Mouse (Mus musculus): ENCODE data around the gene Stam. TPM values are rescaled to one million over a fixed set of nuclear protein-coding genes. Genes with fewer than 3 reads are reported as not detected.

The Stam gene
- total RNA-seq, 4 experiments from 2014 or later = 17.7 to 21.8 (median 19.9) TPM

DNA sequence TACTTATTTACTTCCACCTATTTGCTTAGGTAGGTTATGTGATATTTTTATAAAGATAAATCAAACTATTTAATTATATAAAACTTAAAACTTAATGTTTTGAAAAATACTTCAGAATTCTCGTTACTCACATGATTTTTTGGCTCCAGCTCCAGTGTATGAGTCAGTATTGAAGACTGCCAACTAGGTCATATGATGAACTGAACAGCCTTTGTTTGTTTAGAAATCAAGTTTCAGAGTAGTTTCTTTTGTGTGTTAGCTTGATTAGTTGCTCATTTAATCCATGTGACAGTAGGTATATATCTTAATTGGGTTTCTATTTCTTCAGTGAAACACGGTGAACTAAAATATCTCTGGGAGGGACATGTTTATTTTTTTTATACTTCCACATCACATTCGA is 33.8 kb downstream of the Stam start:
- DNase-seq (ENCODE audit: low spot score in 2 of 2) = no peak

DNA sequence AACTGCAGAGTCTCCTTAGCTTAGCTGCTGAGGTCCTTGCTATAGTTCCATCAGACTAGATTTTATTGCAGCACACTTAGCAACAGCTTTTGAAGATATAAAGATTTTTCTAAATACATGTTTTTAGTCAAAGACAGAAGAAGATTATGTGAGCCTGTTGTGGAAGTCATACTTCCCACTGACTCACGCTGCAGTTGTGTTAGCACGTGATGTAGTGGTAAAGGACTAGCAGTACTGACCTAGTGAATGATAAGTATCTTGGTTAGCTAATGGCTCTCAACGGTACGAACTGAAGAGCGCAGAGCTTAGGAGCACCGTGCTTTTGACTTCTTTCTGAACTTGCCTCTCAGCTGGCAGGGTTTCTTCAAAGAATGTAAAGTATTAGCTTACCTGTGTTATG is 52.5 kb downstream of the Stam start:
- DNase-seq (ENCODE audit: low spot score in 2 of 2) = no peak

DNA sequence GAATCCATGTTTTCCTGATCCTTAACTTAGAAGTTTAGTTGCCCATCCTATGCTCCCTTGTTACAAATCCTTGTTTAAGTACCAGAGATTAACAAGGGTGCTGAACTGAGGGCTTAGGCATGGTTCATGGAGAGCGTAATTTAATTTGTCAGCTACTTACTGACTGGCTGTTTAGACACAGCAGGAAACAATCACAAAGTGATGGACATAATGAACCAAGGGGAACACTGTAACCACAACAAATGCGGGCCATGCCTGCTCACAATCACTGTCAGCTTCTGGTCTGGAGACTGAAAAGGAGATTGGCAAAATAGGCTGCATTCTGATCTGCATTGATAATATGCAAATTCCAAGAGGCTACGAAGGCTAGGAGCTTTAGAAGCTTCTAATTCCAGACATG is 53.7 kb downstream of the Stam start:
- DNase-seq (ENCODE audit: low spot score in 2 of 2) = no peak

DNA sequence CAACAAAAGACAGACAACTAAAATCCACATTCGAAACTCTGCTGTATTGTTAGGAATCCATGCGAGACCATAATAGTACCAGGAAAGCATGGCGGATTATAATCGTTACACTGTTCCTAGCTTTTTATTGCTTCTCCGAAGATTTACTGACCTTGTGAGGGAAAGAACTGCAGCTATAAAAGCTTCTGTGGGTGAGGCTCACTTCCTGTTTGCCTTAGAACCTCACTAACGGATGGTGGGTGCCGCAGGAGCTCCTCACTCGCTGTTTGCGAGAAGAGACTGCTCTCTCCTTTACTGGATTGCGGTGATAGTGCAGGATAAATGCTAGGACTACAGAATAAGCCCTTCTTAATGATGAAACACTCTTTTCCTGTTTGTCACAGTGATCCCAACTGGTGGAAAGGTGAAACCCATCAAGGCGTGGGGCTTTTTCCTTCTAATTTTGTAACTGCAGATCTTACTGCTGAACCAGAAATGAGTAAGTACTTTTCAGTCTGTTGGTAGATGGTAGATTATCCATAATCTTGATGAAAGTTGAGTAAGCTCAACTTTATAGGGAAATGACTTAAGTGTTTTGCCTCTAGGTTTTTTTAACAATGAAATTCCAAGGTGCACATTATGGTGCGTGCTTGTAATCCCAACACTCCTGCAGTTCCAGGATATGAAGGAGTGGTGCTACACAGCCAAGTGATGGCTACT is 56.9 kb downstream of the Stam start:
- DNase-seq (ENCODE audit: low spot score in 2 of 2) = no peak

DNA sequence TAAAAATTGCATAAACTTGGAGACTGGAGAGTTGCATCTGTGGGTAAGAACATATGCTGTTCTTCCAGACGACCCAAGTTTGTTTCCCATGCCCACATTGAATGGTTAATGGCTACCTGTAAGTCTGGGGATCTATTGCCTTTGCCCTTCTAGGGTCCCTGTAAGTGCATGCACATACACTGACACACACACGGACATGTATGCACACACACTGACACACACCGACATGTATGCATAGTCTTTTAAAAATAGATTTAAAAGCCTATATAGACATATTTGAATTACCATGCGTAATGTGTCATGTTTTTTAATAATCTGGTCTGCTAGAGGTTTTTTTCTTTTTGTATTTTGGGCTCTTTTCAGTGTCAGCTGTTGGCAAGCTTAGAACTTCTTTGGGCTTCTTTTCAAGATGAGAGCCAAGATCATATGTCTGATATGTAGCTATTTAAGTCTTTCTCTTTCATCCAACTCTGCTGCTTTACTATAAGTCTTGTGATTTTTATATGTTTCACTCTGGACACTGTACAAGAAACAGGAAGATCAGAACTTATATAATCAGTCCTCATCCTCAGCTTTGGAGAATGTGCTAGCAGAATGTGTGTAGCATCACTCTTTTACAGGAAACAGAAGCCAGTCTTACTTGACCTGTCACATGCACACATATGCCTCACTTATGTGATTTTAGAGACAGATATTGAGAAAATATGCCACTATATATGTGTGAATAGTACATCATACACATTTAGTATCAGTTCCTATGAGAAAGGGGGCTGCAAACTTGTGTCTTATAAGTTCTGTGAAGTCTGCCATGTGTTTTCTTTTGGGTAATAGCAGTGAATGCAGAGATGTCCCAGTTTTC is 58.8 kb downstream of the Stam start:
- no peak for DNase-seq (ENCODE audit: low spot score in 2 of 2)

DNA sequence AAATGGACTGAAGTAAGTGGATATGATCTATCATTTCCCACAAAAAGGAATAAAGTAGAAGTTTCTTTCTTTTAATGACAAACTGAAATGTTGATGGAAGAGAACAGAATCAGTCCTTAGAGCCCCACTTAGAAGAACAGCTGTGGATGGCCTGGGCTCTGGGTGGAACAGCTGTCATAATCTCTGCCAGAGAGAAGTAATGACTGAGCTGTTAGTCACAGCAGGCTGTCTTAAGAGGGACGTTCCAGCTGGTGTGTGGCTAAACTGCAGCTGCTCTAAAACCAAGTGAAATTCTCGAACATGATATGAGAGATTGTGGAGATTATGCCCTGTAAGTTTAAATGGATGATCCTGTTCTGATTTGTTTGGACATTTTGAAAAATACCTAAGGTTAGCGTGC is 63.0 kb downstream of the Stam start:
- DNase-seq (ENCODE audit: low spot score in 2 of 2) = no peak

DNA sequence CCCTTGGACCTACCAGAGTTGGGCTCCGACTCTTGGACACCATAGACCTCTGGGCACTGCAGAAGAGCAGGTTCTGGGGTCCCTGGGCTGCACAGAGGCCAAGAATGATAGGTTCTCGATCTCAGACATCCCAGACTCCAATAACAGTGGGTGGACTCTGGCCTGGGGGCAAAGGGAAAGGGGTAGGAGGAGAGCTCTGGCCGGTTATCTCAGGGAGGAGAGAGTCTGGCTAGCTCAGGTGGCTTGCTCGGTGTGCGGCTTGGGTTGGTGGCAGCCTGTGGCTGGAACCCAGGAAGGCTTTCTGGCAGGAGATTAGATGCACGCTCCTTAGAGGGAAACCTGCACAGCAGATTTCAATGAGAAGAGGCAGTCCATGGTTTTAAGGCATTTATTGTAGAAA is 65.7 kb downstream of the Stam start:
- DNase-seq (ENCODE audit: low spot score in 2 of 2) = no peak

DNA sequence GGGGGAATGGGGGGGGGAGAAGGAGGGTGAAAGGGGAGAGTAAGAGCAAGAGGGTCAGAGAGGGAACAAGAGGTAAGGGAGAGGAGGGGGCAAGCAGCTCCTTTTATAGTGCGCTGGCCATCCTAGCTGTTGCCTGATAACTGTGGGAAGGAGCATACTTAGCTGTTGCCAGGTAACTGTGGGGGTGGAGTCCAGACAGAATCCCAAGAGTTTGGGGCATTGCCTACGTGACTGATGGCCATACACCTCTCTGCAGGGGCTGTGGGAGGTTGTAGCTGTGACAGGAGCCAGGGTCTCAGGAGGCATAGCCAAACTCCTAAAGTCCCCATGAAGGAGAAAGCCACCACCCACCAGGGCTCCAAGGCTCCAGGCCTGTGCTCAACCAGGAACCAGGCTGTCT is 66.1 kb downstream of the Stam start:
- no peak for DNase-seq (ENCODE audit: low spot score in 2 of 2)

DNA sequence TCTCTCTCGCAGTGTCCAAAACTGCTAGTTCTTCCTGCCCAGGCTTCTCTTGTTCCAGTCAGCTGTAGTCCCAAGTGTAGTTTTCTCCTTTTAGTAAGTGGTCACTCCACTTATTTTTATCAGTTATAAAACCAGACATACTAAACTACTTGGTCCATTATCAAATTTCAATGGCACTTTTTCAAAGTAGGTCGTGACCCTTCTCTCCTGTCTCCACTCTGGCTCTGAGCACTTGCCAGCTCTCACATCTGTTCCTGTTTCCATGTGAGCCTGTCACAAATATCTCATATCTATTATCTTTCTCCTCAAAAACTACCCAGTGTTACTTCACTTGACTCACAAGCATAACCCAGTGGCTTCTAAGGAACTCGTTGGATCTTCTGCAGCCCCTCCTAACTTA is 71.4 kb downstream of the Stam start:
- DNase-seq (ENCODE audit: low spot score in 2 of 2) = peak in 1 of 2 experiments; percentile 24

DNA sequence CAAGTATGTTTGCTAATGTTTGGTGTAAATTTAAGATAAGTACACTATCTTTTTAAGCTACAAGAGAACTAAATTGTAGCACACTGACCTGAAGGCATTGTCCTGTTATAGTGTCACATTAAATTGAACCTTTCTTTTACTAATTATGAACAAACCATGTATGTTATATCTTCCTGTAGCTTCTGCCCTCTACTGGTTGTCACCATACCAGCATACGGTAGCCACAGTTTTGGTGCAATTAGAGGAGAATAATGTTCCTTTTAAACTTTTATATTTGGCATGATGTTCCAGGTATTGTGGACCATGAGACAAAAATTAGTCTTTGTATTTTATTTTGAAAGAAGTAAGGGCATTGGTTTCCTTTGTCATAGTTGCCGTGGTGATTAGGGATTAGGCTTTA is 73.0 kb downstream of the Stam start:
- no peak for DNase-seq (ENCODE audit: low spot score in 2 of 2)

DNA sequence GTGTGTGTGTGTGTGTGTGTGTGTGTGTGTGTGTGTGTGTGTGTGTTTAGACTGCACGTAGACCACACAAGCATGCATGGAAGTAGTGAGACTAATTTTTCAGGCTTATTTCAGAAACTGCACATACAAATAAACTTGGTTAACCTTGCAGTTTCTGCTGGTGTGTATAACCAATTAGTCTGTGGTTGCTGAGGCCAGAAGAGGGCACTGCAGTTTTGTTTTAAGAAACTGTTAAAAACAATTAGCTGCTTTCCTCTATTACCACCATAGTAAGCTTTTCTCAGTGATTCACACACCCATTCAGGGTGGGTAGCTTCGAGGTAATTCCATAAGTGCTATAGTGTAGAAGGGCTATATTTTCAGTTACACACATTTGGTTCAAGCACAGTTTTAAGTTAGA is 76.9 kb downstream of the Stam start:
- DNase-seq (ENCODE audit: low spot score in 2 of 2) = no peak

DNA sequence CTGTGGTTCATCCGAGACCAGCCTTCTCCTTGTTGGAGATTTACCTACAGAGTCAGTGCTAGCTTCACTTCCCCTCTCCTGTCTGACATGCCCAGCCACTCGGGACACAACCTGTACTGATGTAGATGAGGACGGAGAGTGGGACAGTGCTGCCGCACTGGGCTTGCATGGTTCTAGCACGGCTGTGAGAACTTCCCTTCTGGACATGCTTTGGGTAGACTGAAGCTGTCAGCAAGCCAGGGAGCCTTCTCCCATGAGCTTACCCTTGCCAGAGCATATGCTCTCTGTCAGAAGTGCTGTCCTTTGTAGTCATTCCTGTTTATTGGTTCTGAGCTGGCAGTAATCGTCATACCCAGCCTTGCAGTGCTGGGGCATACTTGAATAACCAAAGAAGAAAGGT is 78.0 kb downstream of the Stam start:
- no peak for DNase-seq (ENCODE audit: low spot score in 2 of 2)

DNA sequence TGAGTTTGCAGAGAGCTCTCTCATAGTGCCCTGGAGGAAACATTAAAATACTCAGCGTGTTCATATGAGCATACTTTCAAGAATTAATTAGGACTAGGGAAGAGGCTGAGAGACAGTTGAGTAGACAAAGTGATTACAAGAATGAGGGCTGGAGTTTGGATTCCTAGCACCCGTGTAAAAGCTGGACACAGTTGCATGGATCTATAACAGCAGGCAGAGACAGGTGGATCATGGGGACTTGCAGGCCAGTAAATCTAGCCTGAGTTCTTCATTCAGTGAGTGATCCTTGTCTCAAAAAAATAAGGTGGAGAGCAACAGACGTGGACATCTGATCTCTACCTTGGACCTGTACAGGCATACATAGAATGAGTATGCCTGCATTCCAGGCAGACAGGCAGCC is 85.1 kb downstream of the Stam start:
- no peak for DNase-seq (ENCODE audit: low spot score in 2 of 2)

DNA sequence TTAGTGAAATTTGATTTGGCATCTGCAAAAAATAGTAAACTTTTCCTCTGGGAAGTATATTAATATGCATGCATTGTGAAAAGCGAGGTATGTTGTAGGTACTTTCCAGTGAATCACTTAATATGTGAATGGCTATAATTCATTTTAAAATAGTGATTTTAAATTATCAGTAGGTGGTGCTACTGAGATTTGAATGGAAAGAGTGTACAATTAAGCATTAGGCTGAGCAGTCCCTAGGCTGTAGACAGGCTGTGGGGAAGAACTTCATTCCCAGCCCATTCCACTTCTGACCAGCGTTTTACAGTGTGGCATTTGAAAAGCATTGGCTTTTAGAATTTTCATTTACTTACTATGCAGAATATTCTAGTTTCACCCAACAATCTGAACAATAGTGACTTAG is 85.9 kb downstream of the Stam start:
- no peak for DNase-seq (ENCODE audit: low spot score in 2 of 2)

DNA sequence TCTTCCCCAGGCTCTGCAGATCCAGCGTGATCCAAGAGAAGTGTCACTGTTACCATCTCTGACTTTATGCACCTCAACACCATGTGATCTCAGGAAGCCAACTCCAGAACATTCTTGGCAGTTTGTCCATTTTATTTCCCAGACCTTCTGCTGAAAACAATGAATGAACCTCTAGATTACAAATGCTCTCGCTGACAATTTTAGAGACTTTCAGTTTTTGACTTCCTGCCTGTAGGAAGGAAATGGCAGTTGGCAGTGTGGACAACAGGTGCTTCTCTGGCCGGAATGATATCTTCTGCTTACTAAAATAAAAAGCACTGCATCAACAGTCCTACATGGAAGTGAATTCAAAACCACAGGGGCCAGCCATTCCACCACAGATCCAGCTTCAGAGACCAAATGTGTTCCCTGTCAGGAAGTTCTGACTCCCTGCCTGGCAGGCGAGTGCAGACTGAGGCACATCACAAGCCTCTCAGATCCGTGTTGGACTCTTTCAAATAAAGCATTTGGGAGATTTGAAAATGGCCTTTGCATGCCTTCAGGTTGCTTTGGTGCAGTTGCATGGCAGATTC is 90.6 kb downstream of the Stam start:
- peak in 1 of 2 experiments; percentile 33 for DNase-seq (ENCODE audit: low spot score in 2 of 2)

DNA sequence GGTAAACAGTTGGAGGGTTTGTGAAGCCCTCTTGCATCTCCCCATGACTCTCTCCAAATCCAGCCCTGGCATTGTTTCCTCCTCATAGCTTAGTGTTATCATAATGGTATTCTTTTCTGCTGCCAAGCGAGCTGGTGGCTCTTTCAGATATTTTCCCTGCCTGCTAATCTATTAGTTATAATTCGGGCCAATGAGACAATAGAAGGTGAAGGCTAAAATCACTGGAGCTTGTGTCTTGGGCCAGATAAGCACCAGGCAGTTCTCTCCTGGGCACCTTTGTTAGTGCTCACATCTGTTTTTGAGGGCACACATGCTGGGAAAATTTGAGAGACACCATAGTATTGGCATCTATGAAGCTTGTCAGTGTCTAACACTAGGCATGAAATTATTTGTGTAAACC is 91.2 kb downstream of the Stam start:
- no peak for DNase-seq (ENCODE audit: low spot score in 2 of 2)

DNA sequence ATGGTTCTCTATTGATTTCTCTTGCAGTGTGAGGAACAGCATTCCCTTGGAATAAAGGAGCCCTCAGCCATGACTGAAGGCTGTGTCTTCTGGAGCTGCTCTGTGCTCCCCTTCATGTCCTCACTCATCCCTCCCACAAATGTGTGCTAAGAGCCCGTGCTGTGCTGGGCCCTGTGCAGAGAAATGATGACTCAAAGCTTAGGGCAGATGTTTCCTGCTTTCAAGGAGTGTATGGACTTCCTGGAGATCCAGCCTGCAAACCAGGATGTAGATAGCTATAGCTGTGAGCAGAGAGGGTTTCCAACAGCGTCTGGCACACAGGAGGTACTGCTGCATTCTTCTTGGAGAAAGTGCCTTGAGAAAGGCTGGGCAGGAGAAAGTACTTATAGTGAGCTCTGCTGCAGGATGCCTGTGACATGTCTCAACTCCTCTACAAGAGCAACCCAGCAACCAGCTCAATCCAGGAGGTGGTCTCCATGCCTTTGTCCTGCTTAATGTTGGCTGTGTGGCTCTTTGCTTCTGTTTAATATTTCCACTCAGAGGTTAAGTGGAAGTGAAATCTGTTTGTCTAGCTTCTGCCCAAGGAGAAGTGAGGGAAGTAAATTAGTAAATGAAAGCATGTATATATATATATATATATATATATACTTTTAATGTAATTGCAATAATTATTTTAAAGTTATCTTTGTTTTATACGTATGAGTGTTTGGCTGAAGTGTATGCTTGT is 91.9 kb downstream of the Stam start:
- no peak for DNase-seq (ENCODE audit: low spot score in 2 of 2)

DNA sequence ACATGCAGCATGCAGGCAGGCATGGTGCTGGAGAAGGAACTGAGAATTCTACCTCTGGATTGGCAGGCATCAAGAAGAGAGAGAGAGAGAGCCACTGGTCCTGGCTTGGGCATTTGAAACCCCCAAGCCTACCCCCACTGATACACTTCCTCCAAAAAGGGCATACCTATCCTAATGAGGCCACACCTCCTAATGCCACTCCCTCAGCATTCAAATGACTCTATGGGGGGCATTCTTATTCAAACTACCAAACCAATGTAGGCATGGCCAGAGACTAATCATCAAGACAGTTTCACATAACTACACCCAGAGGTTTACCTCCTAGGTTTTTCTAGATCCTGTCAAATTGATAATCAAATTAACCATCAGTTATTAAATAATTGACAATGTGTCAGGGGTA is 93.8 kb downstream of the Stam start:
- no peak for DNase-seq (ENCODE audit: low spot score in 2 of 2)

DNA sequence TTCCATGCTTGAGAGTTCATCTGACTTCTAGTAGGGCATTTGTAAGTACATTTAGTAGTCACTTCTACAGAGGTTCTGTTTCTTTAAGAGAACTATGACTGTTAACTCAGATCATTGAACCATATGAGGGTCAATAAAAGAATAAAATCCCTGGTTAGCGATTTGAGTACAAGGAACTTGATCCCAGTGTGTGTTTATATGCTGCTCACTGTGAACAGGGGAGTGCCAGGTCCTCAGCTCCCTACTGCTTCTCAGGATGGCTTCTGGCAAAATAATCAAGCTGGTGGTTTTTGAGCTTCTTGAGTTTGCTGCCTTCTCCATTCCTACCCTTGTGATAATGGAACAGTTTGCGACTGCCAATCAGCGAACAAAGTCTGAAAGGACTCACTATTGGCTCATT is 100.4 kb downstream of the Stam start, which contains the start of gene Tmem236:
Gene Tmem236, plus strand, starts transcription at position 190 of the 400 bp plus-strand sequence.
- DNase-seq (ENCODE audit: low spot score in 2 of 2) = no peak

DNA sequence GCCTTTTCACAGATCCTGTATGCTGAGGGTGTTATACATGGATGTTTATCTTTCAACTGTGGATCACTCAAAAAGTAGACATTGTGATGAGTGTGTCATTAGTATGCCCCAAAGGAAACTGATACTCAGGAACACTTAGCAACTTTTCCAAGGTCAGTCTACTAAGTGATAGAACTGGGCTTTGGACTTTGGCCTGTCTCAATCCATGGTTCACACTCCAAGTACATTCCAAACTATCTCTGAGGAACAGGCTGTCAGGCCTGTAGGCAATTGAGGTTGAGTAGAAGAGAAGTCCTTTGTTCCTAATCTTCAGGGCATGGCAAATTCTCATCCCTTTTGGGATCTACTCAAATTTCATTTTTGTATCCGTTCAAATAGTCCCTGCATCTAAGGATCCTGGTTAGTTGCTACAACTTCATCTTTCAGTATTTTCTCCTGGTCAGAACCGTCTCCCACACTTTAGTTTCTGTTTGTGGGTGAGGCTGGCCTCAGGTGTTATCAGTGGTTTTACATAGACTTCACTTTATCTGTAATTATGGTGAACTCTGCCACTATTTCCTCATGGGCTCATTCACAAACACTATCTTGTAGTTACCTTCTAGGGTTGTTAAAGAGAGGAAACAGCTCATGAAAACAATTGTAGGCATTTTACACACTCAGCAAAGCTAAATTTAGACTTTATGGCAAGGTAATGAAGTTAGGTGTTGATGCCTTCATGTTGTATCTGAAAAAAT is 102.7 kb downstream of the Stam start:
- no peak for DNase-seq (ENCODE audit: low spot score in 2 of 2)

DNA sequence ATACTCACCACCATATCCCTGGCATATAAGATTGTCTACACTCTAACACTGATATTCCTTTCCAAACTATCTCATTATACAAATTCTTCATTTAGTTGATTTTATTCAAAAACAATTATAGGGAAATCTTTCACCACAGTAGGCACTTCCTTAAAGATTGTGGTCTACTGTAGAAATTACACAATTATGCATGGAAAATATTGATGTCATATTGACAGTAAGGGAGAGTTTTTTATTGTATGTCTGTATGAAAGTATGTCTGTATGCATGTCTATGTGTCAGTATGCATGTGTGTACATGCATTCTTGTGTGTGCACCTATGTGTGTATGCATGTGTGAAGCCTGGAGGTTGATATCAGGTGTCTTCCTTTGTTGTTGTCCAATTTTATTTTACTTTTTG is 110.5 kb downstream of the Stam start:
- no peak for DNase-seq (ENCODE audit: low spot score in 2 of 2)

Measured in gastrocnemius, adult 8-10 months (tissue).